Mouse (Mus musculus) intestine, embryonic 16.5 days (tissue): Measurements from ENCODE around the gene Zfp654. TPM values are rescaled to one million over a fixed set of nuclear protein-coding genes. Genes with fewer than 3 reads are reported as not detected.

Source experiments
- polyA plus RNA-seq: library from polyadenylated mRNA; unstranded; fragments of >200 nt; fragmentation: Nextera tagmentation; extraction: Ambion mirVana; gene quantifications from 2 replicates; pipeline ENCODE4 v1.2.1, GENCODE M21; 2015

The Zfp654 gene
- polyA plus RNA-seq, 1 experiment from 2014 or later: 3.7 TPM

Other genes starting within 250 kb of the Zfp654 start
- not detected in 2 replicates for gene Csnka2ip, start 249.2 kb downstream of the Zfp654 start, polyA plus RNA-seq
- 14.9 and 16.4 TPM in 2 replicates for gene 4930453N24Rik, start 80.5 kb downstream of the Zfp654 start, polyA plus RNA-seq
- 47.2 and 48.7 TPM in 2 replicates for gene Cggbp1, start 344 bp upstream of the Zfp654 start, polyA plus RNA-seq